Mouse (Mus musculus): Measurements from ENCODE around the gene Olfr56.
"Not testable (repeated sequence)": the region's sequence is repeated elsewhere in the genome, so short reads cannot be mapped to it uniquely, and the experiment has no call there.

The Olfr56 gene

GRCm38 (mm10) chr11:49051894-49052293 is 73.2 kb downstream of the Olfr56 start:
- in situ Hi-C loops (cut with MboI, MseI), result loop anchor here (5.0 kb wide), 1 partner anchor 45 kb away; no protein-coding TSS in a partner anchor

- in situ Hi-C loops (cut with MboI, MseI), result loop anchor here (5.0 kb wide), 1 partner anchor 68 kb away; the partner anchor contains the start of genes Gm12185 and Tgtp1
Measured at GRCm38 (mm10) chr11:49060061-49060460, 81.4 kb downstream of the Olfr56 start.

- in situ Hi-C loops (cut with MboI, MseI), result loop anchor here (5.0 kb wide), 1 partner anchor 70 kb away; the partner anchor contains the start of genes Gm12185 and Tgtp1
Measured at GRCm38 (mm10) chr11:49061865-49062264, 83.2 kb downstream of the Olfr56 start.

GRCm38 (mm10) chr11:49063713-49064469 is 85.2 kb downstream of the Olfr56 start, which contains the start of gene Tgtp2:
Gene Tgtp2, minus strand, starts transcription at chr11:49064206.
- in situ Hi-C loops (cut with MboI, MseI), result loop anchor here (5.0 kb wide), 1 partner anchor 72 kb away; the partner anchor contains the start of genes Gm12185 and Tgtp1

- in situ Hi-C loops (cut with MboI, MseI), result no loop called here
Measured at GRCm38 (mm10) chr11:49068358-49068757, 89.7 kb downstream of the Olfr56 start.

- in situ Hi-C loops (cut with MboI, MseI), result not testable (repeated sequence)
Measured at GRCm38 (mm10) chr11:49076001-49076757, 97.5 kb downstream of the Olfr56 start, which contains the start of gene Ifi47. Gene Ifi47, plus strand, starts transcription at chr11:49076587.

GRCm38 (mm10) chr11:49077012-49077411 is 98.3 kb downstream of the Olfr56 start:
- in situ Hi-C loops (cut with MboI, MseI), result no loop called here

GRCm38 (mm10) chr11:49078719-49079118 is 100.0 kb downstream of the Olfr56 start:
- in situ Hi-C loops (cut with MboI, MseI), result no loop called here

- in situ Hi-C loops (cut with MboI, MseI), result loop anchor here (5.0 kb wide), 1 partner anchor 103 kb away; the partner anchor contains the start of genes 9930111J21Rik1 and Olfr56
Measured at GRCm38 (mm10) chr11:49080636-49081035, 101.9 kb downstream of the Olfr56 start.

- in situ Hi-C loops (cut with MboI, MseI), result loop anchor here (5.0 kb wide), 1 partner anchor 104 kb away; the partner anchor contains the start of genes 9930111J21Rik1 and Olfr56
Measured at GRCm38 (mm10) chr11:49081356-49081755, 102.7 kb downstream of the Olfr56 start.

- in situ Hi-C loops (cut with MboI, MseI), result loop anchor here (5.0 kb wide), 1 partner anchor 105 kb away; the partner anchor contains the start of genes 9930111J21Rik1 and Olfr56
Measured at GRCm38 (mm10) chr11:49081886-49082285, 103.2 kb downstream of the Olfr56 start.

- in situ Hi-C loops (cut with MboI, MseI), result loop anchor here (5.0 kb wide), 1 partner anchor 106 kb away; the partner anchor contains the start of genes 9930111J21Rik1 and Olfr56
Measured at GRCm38 (mm10) chr11:49083146-49083545, 104.5 kb downstream of the Olfr56 start.

GRCm38 (mm10) chr11:49083808-49084207 is 105.1 kb downstream of the Olfr56 start:
- in situ Hi-C loops (cut with MboI, MseI), result loop anchor here (5.0 kb wide), 1 partner anchor 107 kb away; the partner anchor contains the start of genes 9930111J21Rik1 and Olfr56

GRCm38 (mm10) chr11:49084385-49084784 is 105.7 kb downstream of the Olfr56 start:
- in situ Hi-C loops (cut with MboI, MseI), result loop anchor here (5.0 kb wide), 1 partner anchor 107 kb away; the partner anchor contains the start of genes 9930111J21Rik1 and Olfr56

- in situ Hi-C loops (cut with MboI, MseI), result loop anchor here (5.0 kb wide), 1 partner anchor 108 kb away; the partner anchor contains the start of genes 9930111J21Rik1 and Olfr56
Measured at GRCm38 (mm10) chr11:49084875-49085274, 106.2 kb downstream of the Olfr56 start.

- in situ Hi-C loops (cut with MboI, MseI), result no loop called here
Measured at GRCm38 (mm10) chr11:49086858-49087361, 108.2 kb downstream of the Olfr56 start.

- in situ Hi-C loops (cut with MboI, MseI), result no loop called here
Measured at GRCm38 (mm10) chr11:49087830-49088616, 109.3 kb downstream of the Olfr56 start.

- in situ Hi-C loops (cut with MboI, MseI), result no loop called here
Measured at GRCm38 (mm10) chr11:49088990-49089652, 110.4 kb downstream of the Olfr56 start.

- in situ Hi-C loops (cut with MboI, MseI), result loop anchor here (10.0 kb wide), 1 partner anchor 285 kb away; the partner anchor contains the start of gene Rack1
Measured at GRCm38 (mm10) chr11:49089735-49090507, 111.2 kb downstream of the Olfr56 start.

Measured in regulatory T cell (primary cell).